Mouse (Mus musculus): ENCODE data around the gene Gm4737. TPM values are rescaled to one million over a fixed set of nuclear protein-coding genes. Genes with fewer than 3 reads are reported as not detected.
"Not testable (repeated sequence)": the region's sequence is repeated elsewhere in the genome, so short reads cannot be mapped to it uniquely, and the experiment has no call there.

Gm4737 gene
- 10 to 100 TPM; 18.7 to 21.9 TPM for total RNA-seq (2021)

DNA sequence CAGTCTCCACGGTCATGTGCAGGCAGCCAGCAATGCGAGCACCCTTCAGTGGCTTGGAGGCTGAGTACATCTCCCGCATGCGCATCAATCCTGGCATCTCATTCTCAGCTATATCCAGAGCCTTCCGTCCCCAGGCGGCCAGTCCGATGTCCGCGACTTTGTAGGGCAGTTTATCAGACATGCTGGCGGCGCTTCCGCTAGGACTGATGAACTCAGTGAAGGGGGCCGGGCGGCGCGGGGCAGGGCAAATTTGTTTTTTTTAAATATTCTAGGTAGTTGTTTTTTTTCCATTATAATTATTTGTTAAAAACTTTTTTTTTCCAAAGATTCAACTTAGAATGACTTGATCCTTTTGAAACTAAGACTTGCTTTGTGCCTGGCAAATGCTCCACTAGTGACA lies at the start of gene Gm4737:
TSS of gene Gm4737 (minus strand) at position 246 of the 400 bp plus-strand sequence.
- DNase-seq: not testable (repeated sequence)

DNA sequence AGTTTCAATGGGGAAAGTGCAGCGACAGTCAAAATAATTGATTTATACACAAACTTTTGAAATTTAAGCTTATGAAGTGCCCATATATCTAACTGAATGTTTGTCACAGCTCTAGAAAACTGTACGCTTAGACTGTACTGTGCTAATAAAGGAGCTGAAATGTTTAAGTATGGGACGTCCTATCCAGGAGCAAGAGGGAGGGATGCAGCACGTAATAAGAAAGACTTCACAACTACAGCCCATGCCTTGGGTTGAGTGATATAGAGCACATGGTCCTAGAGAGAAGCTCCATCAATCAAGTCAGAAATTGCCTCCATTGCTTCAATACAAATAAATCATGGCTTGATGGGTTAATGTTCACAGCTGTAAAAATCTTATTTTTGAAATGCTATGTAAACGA lies 40.9 kb upstream of the Gm4737 start:
- DNase-seq: no peak

DNA sequence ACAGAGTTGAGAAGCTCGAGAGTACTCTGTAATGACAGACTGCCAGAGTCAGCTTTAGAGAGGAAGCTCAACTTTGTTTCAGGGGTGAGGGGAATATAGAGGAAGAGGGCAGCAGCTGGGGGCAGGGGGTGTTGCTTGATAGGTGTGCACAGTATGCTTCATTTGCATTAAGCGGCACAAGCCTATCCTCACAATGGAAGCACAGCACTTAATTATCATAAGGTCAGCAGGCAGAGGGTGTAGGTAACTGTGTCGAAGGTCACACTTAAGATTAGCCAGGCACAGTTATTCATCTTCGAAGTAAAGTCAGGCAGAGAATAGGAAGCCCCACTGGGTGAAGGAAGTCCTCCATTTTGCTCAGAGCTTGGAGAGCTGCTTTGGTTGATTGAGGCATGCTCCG lies 28.2 kb upstream of the Gm4737 start:
- no peak for DNase-seq

DNA sequence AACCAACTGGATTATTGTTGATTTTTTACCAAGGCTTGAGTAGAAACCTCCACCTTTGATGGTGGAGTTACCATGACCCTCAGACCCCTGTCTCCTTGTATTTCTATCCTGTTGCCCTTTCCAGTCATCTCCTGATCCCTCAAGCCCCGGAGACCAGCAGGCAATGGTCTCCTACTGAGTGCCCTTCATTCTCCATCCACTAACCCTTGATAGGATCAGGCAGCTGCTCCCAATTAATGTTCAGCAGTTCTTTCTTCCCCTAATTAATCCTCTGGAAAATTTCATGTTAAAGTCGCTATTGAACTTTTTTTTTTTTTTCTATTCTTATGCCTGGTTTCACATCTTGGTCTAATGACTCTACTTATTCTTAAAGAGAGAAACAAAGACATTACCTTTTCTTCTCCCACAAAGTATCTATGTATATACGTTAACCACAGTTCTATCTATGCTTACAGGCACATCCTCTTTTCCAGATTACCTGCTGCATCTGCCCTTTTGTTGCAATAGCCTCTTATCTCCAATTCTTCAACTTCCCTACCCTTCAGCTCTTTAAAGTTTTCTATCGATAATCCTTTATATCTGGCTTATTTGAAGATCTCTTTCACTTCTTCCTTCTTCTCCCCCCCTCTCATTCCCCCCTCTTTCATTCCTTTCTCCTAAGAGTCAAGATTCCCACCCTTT lies 23.4 kb upstream of the Gm4737 start:
- DNase-seq: no peak

DNA sequence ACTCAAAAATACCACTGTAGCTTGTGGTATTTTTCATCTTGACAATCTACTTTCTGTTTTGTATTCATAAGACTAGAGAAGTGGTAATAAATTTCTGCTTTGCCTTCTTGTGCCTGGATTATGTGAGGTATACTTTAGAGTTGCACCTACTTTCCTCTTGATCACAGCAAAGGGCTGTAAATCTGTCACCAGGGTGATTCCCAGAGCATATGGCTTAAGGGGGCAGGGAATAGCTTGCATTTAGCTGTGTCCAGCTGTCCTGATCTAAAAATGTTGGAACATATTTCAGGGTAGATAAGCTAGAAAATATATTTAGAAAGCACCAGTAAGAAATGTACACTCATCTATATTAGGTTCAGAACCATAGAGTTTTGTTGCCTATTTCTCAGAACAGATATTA lies 18.2 kb upstream of the Gm4737 start:
- DNase-seq: no peak

DNA sequence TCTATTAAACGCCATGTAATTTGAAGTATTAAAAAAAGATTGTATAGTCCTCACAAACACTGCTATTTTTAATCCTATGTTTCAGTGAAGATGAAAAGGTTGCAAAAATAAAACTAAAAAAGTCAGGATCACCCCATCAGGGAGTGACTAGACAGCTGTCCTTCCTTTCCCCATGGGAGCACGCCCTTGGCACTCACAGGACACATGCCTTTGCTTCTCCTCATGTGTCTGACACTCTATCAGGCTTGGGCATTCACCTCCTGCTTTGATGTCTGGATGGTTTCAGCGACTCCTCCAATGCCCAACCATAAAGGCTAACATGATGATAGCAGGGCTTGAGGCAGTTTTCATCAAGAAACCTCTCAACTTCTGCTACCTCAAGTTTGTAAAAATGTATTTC lies 12.1 kb upstream of the Gm4737 start:
- no peak for DNase-seq

DNA sequence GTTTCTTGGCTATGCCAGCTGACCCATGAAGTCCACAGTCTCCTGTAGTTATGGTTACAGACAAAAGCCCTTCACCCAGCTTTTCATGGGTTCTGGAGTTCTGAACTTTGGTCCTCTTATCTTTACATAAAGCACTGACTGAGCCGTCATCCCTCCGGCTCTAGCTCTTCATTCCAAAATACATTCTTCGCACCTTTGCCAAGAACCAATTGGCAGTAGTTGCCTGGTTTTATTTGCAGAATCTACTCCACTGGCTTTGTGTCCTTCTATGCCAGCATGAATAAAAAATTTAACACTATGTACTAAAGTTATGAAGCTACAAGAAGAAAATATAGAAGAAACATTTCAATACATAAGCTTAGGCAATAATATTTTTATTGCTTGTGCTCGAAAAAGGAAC lies 10.4 kb upstream of the Gm4737 start:
- DNase-seq: no peak

DNA sequence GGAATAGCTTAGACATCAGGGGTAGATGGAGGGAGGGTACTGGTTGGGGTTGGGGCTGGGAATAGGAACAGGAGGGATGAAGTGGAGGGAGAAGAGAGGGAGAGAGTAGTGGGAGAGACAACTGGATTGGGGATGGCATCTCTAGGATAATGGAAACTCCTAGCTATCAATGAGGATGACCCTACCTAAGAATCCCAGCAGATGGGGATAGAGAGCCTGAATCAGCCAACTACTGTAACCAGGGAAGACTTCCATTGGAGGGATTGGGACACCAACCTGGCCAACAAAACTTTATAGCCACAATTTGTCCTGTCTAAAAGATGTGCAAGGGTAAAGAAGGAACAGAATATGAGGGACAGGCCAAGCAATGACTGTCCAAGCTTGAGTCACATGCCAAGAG lies 3.7 kb downstream of the Gm4737 start:
- DNase-seq: peak; percentile 9

DNA sequence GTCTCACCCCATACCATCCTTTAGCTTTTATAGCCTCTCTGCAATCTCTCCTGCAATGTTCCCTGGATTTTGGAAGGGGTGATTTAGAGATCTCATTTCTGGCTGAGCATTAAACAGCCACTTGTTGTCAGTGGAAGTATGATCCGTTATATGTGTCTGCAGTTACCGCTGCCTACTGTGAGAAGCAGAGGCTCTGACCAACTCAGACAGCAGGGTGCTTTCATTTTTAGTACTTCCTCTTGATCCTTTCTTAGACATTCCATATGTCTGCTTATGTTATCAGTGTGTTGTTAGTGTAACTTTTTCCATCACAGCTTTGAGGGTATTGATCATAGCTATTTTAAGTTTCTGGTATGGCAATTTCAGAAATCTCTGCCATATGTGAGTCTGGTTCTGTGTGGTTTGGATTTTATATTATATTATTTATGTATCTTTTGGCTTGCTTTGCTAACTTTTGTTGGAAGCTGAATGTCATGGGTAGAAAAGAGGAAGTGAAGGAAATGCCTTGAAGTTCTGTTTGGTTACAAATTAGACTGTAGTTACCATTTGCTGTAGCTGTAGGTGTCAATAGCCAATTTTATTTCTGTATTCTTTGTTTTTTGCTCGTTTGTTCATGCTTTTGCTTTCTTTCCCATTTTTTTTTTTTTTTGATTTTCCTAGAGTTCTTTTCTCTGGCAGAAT lies 6.1 kb downstream of the Gm4737 start:
- no peak for DNase-seq

DNA sequence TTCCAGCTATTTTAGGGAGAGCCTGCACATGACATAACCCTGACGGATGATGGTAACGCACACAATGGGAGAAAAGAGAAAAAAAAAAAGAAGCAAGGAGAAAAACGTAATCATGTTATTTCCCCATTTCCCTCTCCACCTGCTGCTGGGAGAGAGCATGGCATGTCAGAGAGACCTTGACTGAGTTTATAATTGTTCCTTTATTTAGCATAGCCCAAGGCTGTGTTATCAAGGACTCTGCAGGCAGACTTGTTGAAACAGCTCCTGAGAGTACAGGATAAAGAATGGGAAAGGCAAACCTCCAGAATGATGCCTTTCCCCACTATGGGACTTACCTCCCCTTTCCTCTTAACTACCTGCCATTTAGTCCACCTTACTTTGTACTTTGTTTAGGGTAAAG lies 7.9 kb downstream of the Gm4737 start:
- no peak for DNase-seq

DNA sequence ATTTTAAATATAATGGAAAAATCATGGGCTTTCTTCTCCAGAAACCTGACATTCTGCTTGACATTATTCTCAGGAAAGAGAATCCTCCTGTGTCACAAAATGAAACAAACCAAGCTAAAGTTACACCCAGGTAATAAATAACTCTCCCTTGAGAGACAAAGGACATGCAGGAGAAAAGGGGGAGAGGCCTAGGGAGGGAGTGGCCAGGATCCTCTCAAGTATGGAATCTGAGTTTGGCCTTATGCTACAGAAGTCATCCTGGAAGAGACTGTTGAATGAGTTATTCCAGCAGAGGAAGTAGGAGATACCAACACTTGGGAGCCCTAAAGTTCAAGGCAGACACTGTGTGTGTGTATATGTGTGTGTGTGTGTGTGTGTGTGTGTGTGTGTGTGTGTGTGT lies 32.6 kb downstream of the Gm4737 start:
- DNase-seq: no peak

DNA sequence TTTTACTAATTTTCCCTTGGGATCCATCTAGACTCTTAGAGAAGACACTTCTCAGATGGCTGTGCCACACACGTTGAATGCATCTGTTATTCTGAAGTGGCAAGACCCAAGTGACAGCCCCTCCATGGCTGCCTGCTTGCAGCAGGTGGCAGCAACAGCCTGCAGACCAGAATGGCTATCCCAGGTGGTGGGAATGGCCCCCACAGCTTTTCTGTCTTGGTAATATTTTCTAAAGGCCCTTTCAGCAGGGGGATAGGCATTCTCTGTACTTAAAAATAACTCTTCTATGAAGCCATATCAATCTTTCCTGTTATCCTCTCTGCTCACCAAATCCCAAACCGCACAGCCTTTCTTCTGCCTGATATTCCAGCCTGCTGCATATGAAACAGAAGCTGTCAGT lies 33.5 kb downstream of the Gm4737 start:
- DNase-seq: peak; percentile 55

DNA sequence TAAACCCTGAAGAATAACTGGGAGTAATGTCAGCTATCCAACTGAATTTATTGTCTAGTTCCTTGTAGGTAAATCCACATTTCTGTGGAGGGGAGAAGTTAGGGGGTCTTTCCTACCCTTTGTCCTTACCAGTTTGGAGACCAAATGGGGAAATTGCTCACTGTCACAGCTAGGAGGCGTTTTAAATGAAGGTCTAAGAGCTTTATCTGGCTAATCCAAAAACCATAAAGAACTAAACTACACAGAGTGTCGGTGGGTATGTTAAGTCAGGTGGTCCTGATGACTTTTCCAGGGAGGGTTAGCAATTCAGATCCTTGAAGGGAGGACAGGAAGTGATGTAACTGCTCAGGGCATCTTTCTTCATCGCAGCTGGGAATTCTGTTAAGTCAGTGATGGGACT lies 34.3 kb downstream of the Gm4737 start:
- no peak for DNase-seq

DNA sequence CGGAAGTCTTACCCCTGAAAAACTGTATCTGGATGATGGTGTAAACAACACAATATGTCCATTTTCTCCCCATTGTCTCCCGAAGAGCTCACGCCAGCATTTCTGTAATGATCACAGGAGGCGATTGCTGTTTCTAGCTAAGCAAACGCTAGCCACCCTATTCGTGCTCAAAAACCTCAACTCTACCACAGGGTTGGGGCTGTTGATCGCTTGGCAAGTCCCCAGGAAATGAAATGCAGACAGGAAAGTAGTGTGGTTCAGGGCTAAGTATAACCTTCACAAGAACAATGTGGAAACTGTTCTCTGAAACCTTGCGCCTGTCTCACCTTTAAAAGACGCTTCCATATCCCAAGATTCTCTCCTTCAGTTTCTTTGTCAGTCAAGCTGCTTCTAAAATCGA lies 34.9 kb downstream of the Gm4737 start, which contains the start of gene Cd96:
TSS of gene Cd96 (minus strand) at position 232 of the 400 bp plus-strand sequence.
- DNase-seq: no peak

DNA sequence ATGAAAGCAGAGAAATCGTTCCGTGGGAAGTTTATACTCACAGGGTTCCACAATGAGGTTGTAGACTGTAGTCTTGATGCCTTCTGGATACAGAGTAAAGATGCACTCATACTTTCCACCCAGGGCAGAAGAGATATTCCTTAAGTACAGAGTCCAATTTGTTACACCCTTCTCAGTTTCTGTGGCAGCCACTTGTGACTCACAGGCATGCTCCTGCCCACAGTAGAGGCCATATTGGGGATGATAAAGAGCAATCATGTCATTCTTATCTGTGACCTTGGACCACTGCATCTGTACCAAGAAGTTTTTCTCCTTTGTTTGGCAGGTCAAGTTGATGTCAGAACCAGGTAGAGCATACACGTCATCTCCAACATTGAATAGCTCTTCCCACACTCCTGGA lies 37.2 kb downstream of the Gm4737 start:
- DNase-seq: no peak

DNA sequence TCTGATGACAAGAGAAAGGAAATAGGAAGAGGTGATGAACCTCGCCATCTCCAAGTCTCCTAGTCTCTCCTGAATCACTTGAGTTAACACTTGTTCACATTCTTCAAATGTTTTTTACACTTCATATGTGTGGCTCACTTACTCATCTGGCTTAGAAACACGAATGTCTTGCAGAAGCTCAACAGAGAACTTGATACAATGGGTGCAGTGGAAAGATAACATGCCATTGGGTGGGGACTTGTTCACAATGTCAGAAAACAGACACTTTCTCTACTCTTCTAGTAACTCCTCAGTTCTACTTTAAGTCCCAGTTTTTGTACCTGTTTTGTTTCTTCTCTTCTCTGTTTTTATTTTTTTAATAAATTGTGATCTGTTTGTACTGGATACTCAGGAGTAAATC lies 40.1 kb downstream of the Gm4737 start:
- no peak for DNase-seq

DNA sequence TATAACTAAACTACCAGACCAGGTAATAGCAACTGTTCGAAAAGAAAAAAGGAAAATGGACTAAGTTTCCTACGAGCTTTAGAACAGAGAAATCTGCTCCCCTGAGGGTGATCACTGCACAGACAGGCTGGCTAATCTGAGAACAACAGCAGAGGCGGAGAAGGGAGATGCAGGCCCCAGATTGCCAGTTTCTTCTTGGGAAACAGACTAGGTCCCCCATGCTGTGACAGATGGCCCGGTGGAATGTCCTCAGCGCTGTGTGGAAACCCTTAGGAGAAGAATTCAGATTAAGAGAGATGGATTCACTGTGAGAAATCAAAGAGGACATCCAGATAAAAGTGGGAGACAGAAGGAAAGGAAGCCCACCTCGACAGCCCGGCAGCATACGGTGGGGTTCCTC lies 45.3 kb downstream of the Gm4737 start:
- DNase-seq: no peak

DNA sequence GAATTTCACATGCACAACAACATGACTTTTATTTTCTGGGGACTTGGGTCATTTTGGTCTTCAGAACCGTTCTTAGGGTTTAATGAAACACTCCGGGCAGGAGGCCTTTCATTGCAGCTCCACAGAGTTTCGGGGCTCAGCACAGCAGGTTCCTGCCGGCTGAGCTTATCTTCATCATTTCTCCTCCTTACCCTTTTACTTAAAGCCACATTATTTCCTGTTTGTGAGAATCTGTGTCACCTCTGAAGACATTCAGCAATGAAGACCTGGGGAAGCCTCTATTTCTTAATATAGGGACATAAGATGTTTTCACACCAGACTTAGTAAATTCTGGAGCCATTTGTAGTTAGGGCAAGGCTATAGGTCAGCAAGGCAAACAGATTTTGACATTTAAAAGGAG lies 47.4 kb downstream of the Gm4737 start:
- no peak for DNase-seq

DNA sequence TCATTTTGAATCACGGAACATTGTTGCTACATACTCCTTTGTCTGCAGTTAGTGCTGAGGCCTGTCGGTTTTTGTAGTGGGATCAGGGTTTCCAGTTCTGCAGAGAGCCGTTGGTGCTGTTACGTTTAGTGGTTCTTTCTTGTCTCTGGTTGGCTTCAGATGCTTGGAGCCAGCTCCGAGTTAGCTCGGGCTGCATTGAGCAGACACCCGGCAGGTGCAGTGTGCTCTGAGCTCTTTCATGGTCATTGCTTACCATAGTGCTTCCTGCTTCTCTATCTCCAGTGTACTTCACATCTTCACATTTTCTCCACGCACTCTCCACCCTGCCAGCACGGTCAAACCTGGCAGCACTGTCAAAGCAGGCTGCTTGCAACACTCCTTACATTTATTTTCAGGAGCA lies 50.4 kb downstream of the Gm4737 start:
- DNase-seq: no peak

Other genes with a start within 250 kb of the Gm4737 start
- gene Phldb2, start 201.5 kb downstream of the Gm4737 start, total RNA-seq (2021): 10 to 100 TPM; 87.3 to 88.9 TPM
- under 1 TPM; 0.45 to 0.50 TPM for gene Plcxd2, start 144.9 kb downstream of the Gm4737 start, total RNA-seq (2021)
- gene Cd96, start 34.8 kb downstream of the Gm4737 start, total RNA-seq (2021): not detected